Mouse (Mus musculus) embryonic stem cell, embryonic (primary cell): Measurements from ENCODE around the gene Vmn2r85.
"Not testable (repeated sequence)": the region's sequence is repeated elsewhere in the genome, so short reads cannot be mapped to it uniquely, and the experiment has no call there.

Source experiments
- CTCF ChIA-PET, 4 experiments: fragments of 300-600 bp in 2 of 4; fragments of 350-600 bp in 2 of 4; sonication (Branson Sonifier 250); formaldehyde crosslinking; loops; one replicate each; lab custom pipeline; 2022; ENCODE audit warnings: inconsistent platforms in 2 of 4; lab: Charles Lee
- POLR2A ChIA-PET, 4 experiments: fragments of 300-600 bp in 2 of 4; fragments of 350-600 bp in 2 of 4; sonication (Branson Sonifier 250); formaldehyde crosslinking; loops; one replicate each; lab custom pipeline; 2022; ENCODE audit warnings: antibody characterized with exemption in 4 of 4, inconsistent platforms in 1 of 4; lab: Charles Lee

Vmn2r85 gene

GRCm38 (mm10) chr10:130429603-130430002, at the start of gene Vmn2r85:
Gene Vmn2r85, minus strand, starts transcription at chr10:130429703.
- CTCF ChIA-PET, POLR2A ChIA-PET: not testable (repeated sequence)

- ChIA-PET POLR2A (interaction anchor here in 3 of 4 experiments (0.5 to 1.5 kb wide), 5 partner anchors 25 to 72 kb away, joined by 3 to 8 read pairs (median 4); no protein-coding TSS in a partner anchor), CTCF (interaction anchor here in 1 of 4 experiments (1.1 kb wide), 1 partner anchor 101 kb away, joined by 3 read pairs; no protein-coding TSS in a partner anchor)
Observed at GRCm38 (mm10) chr10:130470311-130470760, 40.8 kb upstream of the Vmn2r85 start.

GRCm38 (mm10) chr10:130455950-130456349, 26.4 kb upstream of the Vmn2r85 start, which contains the start of gene Vmn2r86:
Gene Vmn2r86, minus strand, starts transcription at chr10:130456050.
- POLR2A ChIA-PET, CTCF ChIA-PET: not testable (repeated sequence)

GRCm38 (mm10) chr10:130444776-130445175, 15.3 kb upstream of the Vmn2r85 start:
- CTCF ChIA-PET: no interaction called here
- POLR2A ChIA-PET: interaction anchor here in 2 of 4 experiments (0.6 to 1.1 kb wide), 2 partner anchors 25 kb away, joined by 3 to 4 read pairs; no protein-coding TSS in a partner anchor

GRCm38 (mm10) chr10:130434185-130434898, 4.8 kb upstream of the Vmn2r85 start:
- POLR2A ChIA-PET, CTCF ChIA-PET: not testable (repeated sequence)

- POLR2A ChIA-PET, CTCF ChIA-PET: not testable (repeated sequence)
Observed at GRCm38 (mm10) chr10:130422368-130422767, 7.1 kb downstream of the Vmn2r85 start.

- POLR2A ChIA-PET: interaction anchor here in 2 of 4 experiments (0.6 to 0.7 kb wide), 2 partner anchors 121 to 122 kb away, joined by 3 to 5 read pairs; no protein-coding TSS in a partner anchor
Observed at GRCm38 (mm10) chr10:130420401-130420800, 9.1 kb downstream of the Vmn2r85 start.

GRCm38 (mm10) chr10:130419954-130420353, 9.5 kb downstream of the Vmn2r85 start:
- POLR2A ChIA-PET: interaction anchor here in 1 of 4 experiments (0.6 kb wide), 1 partner anchor 122 kb away, joined by 3 read pairs; no protein-coding TSS in a partner anchor
- CTCF ChIA-PET: not testable (repeated sequence)

More at GRCm38 (mm10) chr10:130420401-130420800, 9.1 kb downstream of the Vmn2r85 start:
- CTCF ChIA-PET: no interaction called here

GRCm38 (mm10) chr10:130416352-130416751, 13.2 kb downstream of the Vmn2r85 start:
- CTCF ChIA-PET, POLR2A ChIA-PET: not testable (repeated sequence)

GRCm38 (mm10) chr10:130412167-130412698, 17.3 kb downstream of the Vmn2r85 start:
- CTCF ChIA-PET: not testable (repeated sequence)
- POLR2A ChIA-PET: interaction anchor here in 1 of 4 experiments (0.6 kb wide), 1 partner anchor 181 kb away, joined by 5 read pairs; no protein-coding TSS in a partner anchor

GRCm38 (mm10) chr10:130394232-130394631, 35.3 kb downstream of the Vmn2r85 start, which contains the start of gene Vmn2r84:
Gene Vmn2r84, minus strand, starts transcription at chr10:130394332.
- CTCF ChIA-PET: no interaction called here
- POLR2A ChIA-PET: no interaction called here

- ChIA-PET POLR2A (no interaction called here), CTCF (no interaction called here)
Observed at GRCm38 (mm10) chr10:130375145-130375544, 54.4 kb downstream of the Vmn2r85 start.

- POLR2A ChIA-PET: interaction anchor here in 1 of 4 experiments (0.7 kb wide), 1 partner anchor 120 kb away, joined by 11 read pairs; no protein-coding TSS in a partner anchor
- CTCF ChIA-PET: no interaction called here
Observed at GRCm38 (mm10) chr10:130372491-130373173, 56.9 kb downstream of the Vmn2r85 start.

GRCm38 (mm10) chr10:130371644-130372043, 57.9 kb downstream of the Vmn2r85 start:
- ChIA-PET CTCF (no interaction called here), POLR2A (no interaction called here)

GRCm38 (mm10) chr10:130370005-130370682, 59.4 kb downstream of the Vmn2r85 start:
- CTCF ChIA-PET: no interaction called here

GRCm38 (mm10) chr10:130368384-130368783, 61.1 kb downstream of the Vmn2r85 start:
- ChIA-PET POLR2A (no interaction called here), CTCF (no interaction called here)

More at GRCm38 (mm10) chr10:130370005-130370682, 59.4 kb downstream of the Vmn2r85 start:
- POLR2A ChIA-PET: no interaction called here

- ChIA-PET POLR2A (no interaction called here), CTCF (no interaction called here)
Observed at GRCm38 (mm10) chr10:130364766-130365165, 64.7 kb downstream of the Vmn2r85 start.
